Comparison of ENCODE assay signal across 13 mouse cellular contexts in the genomic region with DNA sequence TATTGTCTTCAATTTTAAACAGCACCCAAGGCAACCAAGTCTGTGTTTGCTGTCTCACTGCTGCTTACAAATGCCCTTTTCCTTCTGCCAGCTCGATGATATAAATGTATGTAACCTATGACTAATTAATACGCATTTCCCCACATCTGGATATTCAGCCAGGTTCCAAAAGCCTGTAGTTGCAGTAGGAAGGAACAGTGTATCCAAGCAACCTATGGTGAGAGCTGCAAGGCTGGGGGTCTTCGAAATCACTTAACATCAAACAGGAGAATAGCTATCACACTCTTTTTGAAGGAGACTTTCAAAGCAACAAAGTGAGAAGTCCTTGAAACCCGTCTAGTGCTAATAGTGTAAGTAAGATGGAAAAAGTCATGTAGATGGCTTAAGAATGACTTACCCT.
DNase-seq lines count a peak whose midpoint lies in the region; ATAC-seq and TF ChIP-seq lines count a peak whose summit lies in the region.
"Had no signal": no experiment of that assay in that cellular context is flagged by ENCODE, and none has a peak within 500 bp of the region (broad histone marks: within the 10 kb centered on the region; RNA-seq: fewer than 3 reads in every experiment).

No protein-coding gene starts in this region.

- H3K27me3 ChIP-seq in hindbrain, embryonic 12.5 days = no peaks in the 10 kb centered on the region
- H3K27me3 ChIP-seq in midbrain, embryonic 13.5 days = no peaks in the 10 kb centered on the region
- H3K27me3 ChIP-seq in intestine, embryonic 16.5 days (replicated peaks; ENCODE audit: control insufficient read depth, insufficient read depth, low read length) = no peaks in the 10 kb centered on the region
- H3K27me3 ChIP-seq: heart, embryonic 12.5 days; liver, embryonic 12.5 days; Patski had no signal

- no peaks in the 10 kb centered on the region for H3K9me3 ChIP-seq in hindbrain, embryonic 12.5 days (replicated peaks)
- no peaks in the 10 kb centered on the region for H3K9me3 ChIP-seq in midbrain, embryonic 13.5 days
- H3K9me3 ChIP-seq in intestine, embryonic 16.5 days (ENCODE audit: control insufficient read depth, low read length) = no peaks in the 10 kb centered on the region
- H3K9me3 ChIP-seq: heart, embryonic 12.5 days; liver, embryonic 12.5 days had no signal

- no peak overlapping the region; the same call in 1 of the 2 replicates for H3K4me3 ChIP-seq in left cerebral cortex, adult 2 months
- no peak overlapping the region for H3K4me3 ChIP-seq in hindbrain, embryonic 12.5 days
- H3K4me3 ChIP-seq in midbrain, embryonic 13.5 days (replicated peaks) = no peak overlapping the region
- no peak overlapping the region for H3K4me3 ChIP-seq in intestine, embryonic 16.5 days (ENCODE audit: low read length)
- H3K4me3 ChIP-seq: liver, embryonic 12.5 days had no signal

- 52% methylated on average over 4 of the region's 4 CpGs for WGBS in hindbrain, embryonic 12.5 days
- WGBS in midbrain, embryonic 13.5 days = 36% methylated on average over 4 of the region's 4 CpGs
- WGBS in intestine, embryonic 16.5 days = 75% methylated on average over 4 of the region's 4 CpGs

- no peak overlapping the region for H3K9ac ChIP-seq in hindbrain, embryonic 12.5 days
- H3K9ac ChIP-seq in midbrain, embryonic 13.5 days (replicated peaks) = no peak overlapping the region
- H3K9ac ChIP-seq in intestine, embryonic 16.5 days (ENCODE audit: low read depth, low read length) = no peak overlapping the region
- H3K9ac ChIP-seq: heart, embryonic 12.5 days; liver, embryonic 12.5 days had no signal

- peak overlapping the region; percentile 27; the same call in 1 of the 2 replicates for H3K4me2 ChIP-seq in hindbrain, embryonic 12.5 days (replicated peaks)
- peak overlapping the region; percentile 50 for H3K4me2 ChIP-seq in midbrain, embryonic 13.5 days (replicated peaks)
- no peak overlapping the region for H3K4me2 ChIP-seq in intestine, embryonic 16.5 days (ENCODE audit: low read depth, low read length)
- H3K4me2 ChIP-seq: liver, embryonic 12.5 days had no signal

- intact Hi-C loops in left cerebral cortex, adult 2 months (cut with DNase I) = loop anchor here (1.0 to 2.0 kb wide), 2 partner anchors 89 to 124 kb away; no protein-coding TSS in a partner anchor

- no peak for DNase-seq in left cerebral cortex, adult 2 months (ENCODE audit: extremely low spot score in 1 of 2, low spot score in 2 of 2)
- DNase-seq in left cerebral cortex, adult 9 months (ENCODE audit: low spot score in 2 of 2) = no peak
- no peak for DNase-seq in c-Kit-positive CD71-positive TER-119-positive erythroid progenitor cells, embryonic 14.5 days (ENCODE audit: low spot score)
- DNase-seq in urinary bladder, postnatal 25 days (ENCODE audit: low spot score) = no peak
- no peak for DNase-seq in ovary, postnatal 14 days (ENCODE audit: low spot score)
- DNase-seq: gastrocnemius, postnatal 25 days had no signal

- H3K27ac ChIP-seq in left cerebral cortex, adult 2 months = peak overlapping the region; percentile 70
- H3K27ac ChIP-seq in hindbrain, embryonic 12.5 days = 0 out of 2 replicates have a peak overlapping the region, but pooled peaks have one; percentile 19
- peak overlapping the region; percentile 68 for H3K27ac ChIP-seq in midbrain, embryonic 13.5 days
- no peak overlapping the region for H3K27ac ChIP-seq in intestine, embryonic 16.5 days (ENCODE audit: low read length)
- H3K27ac ChIP-seq: liver, embryonic 12.5 days had no signal

- peaks cover 19% of the 10 kb centered on the region for H3K4me1 ChIP-seq in hindbrain, embryonic 12.5 days
- peaks cover 25% of the 10 kb centered on the region for H3K4me1 ChIP-seq in midbrain, embryonic 13.5 days (replicated peaks)
- H3K4me1 ChIP-seq in intestine, embryonic 16.5 days (ENCODE audit: control insufficient read depth, insufficient read depth, low read length) = no peaks in the 10 kb centered on the region
- H3K4me1 ChIP-seq: liver, embryonic 12.5 days had no signal

- ATAC-seq in hindbrain, embryonic 12.5 days (ENCODE audit: low FRiP score) = peak; percentile 24
- ATAC-seq in midbrain, embryonic 13.5 days = peak; percentile 17; the same call in 1 of the 2 replicates
- ATAC-seq in intestine, embryonic 16.5 days = no peak
- ATAC-seq: liver, embryonic 12.5 days; lung, postnatal 0 days; Patski had no signal

- TF ChIP-seq CTCF in left cerebral cortex, adult 2 months (IDR thresholded peaks at IDR 0.05) = no peak

- H3K36me3 ChIP-seq in hindbrain, embryonic 12.5 days = no peaks in the 10 kb centered on the region
- H3K36me3 ChIP-seq in midbrain, embryonic 13.5 days = no peaks in the 10 kb centered on the region
- H3K36me3 ChIP-seq in intestine, embryonic 16.5 days (ENCODE audit: control insufficient read depth, insufficient read depth, low read length) = no peaks in the 10 kb centered on the region
- H3K36me3 ChIP-seq: heart, embryonic 12.5 days had no signal
